Mouse (Mus musculus) megakaryocyte, embryonic 14.5 days (primary cell): ENCODE data around the gene Simc1.

Source experiments
- FLI1 ChIP-seq: IDR thresholded peaks from 2 replicates; pipeline ENCODE4 v1.6.1; 2012; ENCODE audit warnings: low read length, inconsistent platforms, mixed read lengths
- GATA1 ChIP-seq: IDR thresholded peaks from 3 replicates; pipeline ENCODE4 v1.6.1; 2012; ENCODE audit warnings: mixed read lengths, low read length, inconsistent platforms, borderline replicate concordance

- no peak for TF ChIP-seq GATA1
- TF ChIP-seq FLI1, result no peak
These were observed 54.1 kb downstream of the Simc1 start for GRCm38 (mm10) chr13:54557652-54558051.
